Mouse (Mus musculus): Measurements from ENCODE around the gene Tbx15. TPM values are rescaled to one million over a fixed set of nuclear protein-coding genes. Genes with fewer than 3 reads are reported as not detected.
A peak's percentile ranks its signal among the peaks of the same experiment; 100 is the strongest.
"Not testable (repeated sequence)": the region's sequence is repeated elsewhere in the genome, so short reads cannot be mapped to it uniquely, and the experiment has no call there.

Gene Tbx15
- total and polyA plus RNA-seq, 3 experiments = 0.08 to 0.24 TPM; not detected in 1

GRCm38 (mm10) chr3:99266752-99267303 is 26.6 kb downstream of the Tbx15 start:
- no peak for DNase-seq

- DNase-seq = no peak
Observed at GRCm38 (mm10) chr3:99277973-99278580, 37.9 kb downstream of the Tbx15 start.

- no peak for DNase-seq
Observed at GRCm38 (mm10) chr3:99279718-99280117, 39.5 kb downstream of the Tbx15 start.

DNA sequence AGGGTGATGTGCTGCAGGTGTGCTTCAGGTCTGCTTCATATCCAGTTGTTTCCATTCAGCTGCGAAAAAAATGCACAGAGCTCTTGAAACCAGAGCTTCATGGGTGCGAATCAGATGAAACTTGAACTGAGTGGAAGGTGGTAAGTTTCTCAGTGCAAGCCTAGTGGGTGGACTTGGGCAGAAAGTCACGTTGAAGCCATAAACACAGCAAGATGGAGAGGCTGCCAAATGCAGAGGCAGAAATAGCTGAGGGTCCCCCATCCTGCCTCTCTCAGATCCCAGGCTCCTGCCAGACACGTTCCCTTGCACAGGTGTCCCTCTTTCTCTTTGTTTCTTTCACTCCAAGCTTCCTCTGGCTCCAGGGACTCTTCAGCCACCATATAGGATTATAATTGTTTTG is 41.3 kb downstream of the Tbx15 start:
- DNase-seq = no peak

- no peak for DNase-seq
Observed at GRCm38 (mm10) chr3:99288302-99288701, 48.1 kb downstream of the Tbx15 start.

DNA sequence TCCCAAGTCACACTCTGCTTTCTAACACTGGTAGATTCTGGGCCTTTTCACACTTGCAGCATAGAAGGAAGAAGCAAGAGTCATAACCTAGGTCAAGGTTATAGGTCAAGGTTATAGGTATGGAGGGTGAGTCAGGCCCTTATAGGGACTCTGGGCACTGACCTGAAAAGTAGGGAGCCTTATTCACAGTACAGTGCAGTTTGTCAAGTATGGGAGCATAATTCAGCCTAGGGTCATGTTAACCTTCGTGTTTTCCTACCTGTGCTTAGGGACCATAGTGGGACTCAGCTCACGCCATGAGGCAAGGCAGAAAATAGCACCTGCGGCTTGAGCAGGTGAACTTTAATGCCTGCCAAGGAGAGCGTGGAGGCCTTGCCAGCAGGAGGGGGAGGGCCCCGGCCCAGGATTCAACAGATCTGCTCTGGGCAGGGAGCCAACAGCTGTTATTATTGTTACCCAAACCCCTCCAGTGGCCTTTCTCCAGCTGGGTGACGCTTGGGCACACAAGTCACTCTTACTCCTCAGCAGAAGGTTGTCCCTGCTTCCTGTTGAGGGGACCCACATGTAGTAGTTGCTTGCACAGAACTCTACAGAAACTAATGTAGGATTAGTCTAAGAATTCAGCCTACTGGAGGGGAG is 50.0 kb downstream of the Tbx15 start:
- DNase-seq = peak; percentile 20

GRCm38 (mm10) chr3:99290878-99291277 is 50.7 kb downstream of the Tbx15 start:
- DNase-seq = no peak

DNA sequence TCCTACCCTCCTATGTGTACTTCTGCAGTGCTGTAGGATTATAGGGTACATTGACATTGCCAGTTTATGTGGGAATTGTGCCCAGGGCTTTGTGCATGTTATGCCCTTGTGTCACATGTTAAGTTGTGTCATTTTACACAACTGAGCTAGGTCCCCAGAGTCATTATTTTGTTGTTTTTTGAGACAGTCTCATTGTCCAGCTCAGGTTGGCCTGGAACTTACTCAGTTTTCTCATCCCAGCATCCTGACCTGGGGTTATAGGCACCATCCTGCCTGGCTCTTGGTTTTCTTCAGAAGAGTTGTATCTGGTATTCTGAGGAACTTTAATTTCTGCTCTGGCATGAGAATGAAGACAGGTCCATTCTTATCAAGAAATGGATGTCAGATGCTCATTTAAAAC is 51.2 kb downstream of the Tbx15 start:
- no peak for DNase-seq

- no peak for DNase-seq
Observed at GRCm38 (mm10) chr3:99292531-99292931, 52.4 kb downstream of the Tbx15 start.

- not testable (repeated sequence) for DNase-seq
Observed at GRCm38 (mm10) chr3:99294209-99294608, 54.0 kb downstream of the Tbx15 start.

DNA sequence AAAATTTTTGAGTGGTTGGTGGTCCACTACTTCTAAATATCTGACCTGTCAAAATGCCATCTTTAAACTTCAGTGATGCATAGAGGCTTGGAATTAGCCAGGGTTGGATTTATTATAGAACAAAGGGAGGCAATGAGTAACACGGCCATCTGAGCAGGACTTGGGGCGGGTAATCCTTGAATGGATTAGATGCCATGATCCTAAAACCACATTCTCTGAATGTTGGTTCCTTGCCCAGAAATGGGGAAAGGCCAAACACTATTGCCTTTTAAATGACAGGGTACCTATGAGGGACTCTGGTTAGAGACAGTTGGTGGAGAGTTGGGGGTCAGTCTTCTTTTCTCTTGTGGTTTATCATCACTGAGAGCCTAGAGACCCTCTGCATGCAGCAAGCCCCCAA is 55.1 kb downstream of the Tbx15 start:
- no peak for DNase-seq

DNA sequence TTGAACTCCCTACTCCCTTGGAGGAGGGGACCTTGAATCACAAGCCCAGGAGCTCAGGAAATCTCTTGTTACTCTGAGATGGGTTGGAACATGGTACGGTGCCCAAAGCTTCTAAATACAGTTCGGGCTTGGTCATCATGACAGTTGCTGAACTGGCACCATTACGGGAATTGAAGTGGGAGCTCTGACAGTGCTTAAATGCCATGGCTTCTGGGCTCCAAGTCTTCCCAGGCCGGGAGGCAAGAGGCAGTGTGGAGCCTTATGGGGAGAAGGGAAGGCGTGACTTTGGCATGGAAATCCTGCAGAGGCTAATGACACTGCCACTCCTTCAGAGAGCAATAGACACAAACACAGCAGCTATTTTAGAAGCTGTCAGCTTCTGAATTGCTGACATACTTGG is 56.0 kb downstream of the Tbx15 start:
- DNase-seq = no peak

GRCm38 (mm10) chr3:99300846-99301245 is 60.7 kb downstream of the Tbx15 start:
- no peak for DNase-seq

DNA sequence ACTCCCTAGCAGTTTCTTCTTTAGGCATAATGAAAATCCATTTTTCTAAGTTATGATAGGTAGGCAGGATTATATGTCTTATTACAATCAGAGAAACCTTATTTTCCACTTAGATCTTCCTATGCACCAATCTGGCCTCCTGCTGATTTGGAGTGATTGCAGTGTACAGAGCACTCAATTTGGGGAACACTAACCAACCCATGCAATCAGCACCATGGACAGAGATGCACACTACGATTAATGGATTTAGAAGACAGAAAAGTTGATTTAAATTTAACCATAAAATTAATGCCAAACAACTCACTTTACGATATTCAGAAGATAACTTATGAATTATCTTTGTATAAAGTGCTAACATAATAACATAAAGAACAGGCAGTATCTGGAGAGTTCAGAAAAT is 70.7 kb downstream of the Tbx15 start:
- DNase-seq = no peak

GRCm38 (mm10) chr3:99311943-99312635 is 71.9 kb downstream of the Tbx15 start:
- no peak for DNase-seq

DNA sequence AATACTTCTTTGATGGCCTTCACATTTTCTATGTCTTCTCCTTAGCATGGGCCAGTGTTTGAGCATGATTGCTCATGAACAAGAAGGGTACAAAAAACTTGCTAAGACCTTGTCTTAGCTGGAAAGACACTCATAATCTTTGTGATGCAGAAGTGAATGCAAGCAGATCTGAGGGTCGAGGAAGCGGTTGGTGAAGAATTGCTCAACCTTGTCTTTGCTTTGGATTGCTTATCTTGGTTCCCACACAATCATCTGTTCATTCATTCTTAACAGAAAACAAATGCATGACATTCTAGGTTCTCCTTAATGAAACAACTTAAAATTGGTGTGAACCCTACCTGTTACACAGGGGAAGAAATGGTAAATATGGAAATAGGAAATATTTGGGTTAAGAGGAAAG is 82.2 kb downstream of the Tbx15 start:
- no peak for DNase-seq

DNA sequence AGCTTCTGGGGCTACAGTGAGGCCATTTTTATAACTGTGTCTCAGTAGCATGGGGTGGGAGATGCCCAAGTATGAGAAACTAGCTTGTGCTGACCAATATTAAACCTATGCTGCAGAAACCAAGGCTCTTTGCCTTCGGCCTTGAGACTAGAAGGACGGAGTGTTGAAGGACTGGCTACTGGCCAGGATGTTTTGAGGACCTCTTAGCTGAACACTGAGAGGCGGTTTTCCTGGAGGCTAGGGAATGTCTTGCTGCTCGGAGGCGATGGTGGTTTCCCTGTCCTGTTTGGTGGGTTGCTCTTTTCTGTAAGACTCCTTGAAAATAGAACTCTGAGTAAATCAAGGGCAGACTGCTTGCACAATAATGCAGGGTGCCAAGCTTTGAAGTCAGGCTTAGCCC is 89.1 kb downstream of the Tbx15 start:
- DNase-seq = peak; percentile 69

- no peak for DNase-seq
Observed at GRCm38 (mm10) chr3:99331086-99331485, 90.9 kb downstream of the Tbx15 start.

DNA sequence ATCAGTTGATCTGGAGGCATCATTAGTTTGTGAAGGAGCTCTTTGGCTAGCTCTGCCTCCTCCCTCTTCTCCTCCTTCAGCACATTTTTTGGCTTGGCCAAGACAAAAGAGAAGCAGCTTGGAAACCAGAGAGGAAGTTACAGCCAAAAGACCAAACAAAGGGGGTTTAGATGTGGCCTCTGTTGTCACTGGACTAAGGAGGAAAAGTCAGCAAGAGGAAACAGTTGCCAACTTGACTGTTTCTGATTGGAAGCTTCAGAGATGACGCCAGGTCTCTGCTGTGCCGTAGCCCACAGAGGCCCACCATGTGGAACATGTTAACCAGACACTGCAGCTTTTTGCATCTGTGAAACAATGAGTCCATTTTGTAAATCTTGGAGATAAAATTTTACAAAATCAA is 96.7 kb downstream of the Tbx15 start:
- no peak for DNase-seq

DNA sequence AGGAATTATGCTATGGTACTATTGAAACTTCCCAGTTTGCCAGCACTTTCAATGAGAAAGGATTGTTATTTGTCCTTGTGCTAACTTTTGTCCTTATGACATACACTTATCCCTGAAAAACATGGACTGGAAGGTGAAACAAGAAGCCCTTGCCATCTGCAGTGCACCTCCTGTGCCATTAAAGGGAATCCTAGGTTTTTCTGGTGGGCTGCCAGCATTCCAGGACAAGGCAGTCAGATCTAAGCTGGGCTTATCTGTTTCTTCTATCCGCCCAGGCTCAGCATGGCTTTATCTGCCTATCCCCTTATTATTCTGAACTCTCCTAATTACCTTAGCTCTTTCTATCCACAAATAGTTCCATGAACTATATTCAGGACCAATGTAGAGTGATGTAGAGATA is 98.6 kb downstream of the Tbx15 start:
- no peak for DNase-seq

DNA sequence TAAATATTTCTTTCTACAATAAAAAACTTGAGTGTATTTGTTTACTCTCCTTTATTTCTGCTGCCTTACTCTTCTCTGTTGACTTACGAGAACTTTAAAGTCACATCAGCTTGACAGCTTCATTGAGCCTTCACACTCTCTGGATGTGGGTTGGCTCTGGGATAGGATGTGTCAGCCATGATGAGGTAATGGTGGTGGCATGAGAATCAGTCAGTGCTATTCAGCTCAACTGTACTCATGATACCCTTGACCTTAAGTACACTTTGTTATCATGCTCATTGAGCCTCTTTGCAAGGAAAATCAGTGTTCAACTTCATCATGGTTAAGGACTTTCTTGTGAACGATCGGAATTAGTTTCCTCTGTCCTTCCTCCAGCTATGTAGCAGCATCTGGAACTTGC is 99.8 kb downstream of the Tbx15 start:
- peak; percentile 55 for DNase-seq

GRCm38 (mm10) chr3:99379616-99380250 is 139.6 kb downstream of the Tbx15 start:
- no peak for DNase-seq

DNA sequence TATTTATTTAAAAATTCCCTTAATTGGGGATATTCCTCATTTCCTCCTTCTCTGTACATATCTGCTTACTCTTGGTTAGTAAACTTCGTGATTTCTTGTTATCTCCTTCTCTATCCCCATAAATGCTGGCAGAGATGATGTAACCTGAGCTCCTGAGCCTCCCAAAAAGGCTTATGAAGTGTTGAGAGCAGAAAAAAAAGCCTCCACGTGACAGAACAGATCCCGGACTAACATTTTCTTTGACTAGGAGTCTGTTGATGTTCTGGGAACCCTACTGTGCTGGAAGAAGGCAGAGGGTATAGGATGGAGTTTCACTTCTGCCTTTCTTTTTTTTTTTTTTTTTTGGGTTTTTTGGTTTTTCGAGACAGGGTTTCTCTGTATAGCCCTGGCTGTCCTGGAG is 146.9 kb downstream of the Tbx15 start:
- no peak for DNase-seq
